Mouse (Mus musculus) G1E (cell line): Measurements from ENCODE around the gene Nhlrc3.

Experiments used
- CTCF ChIP-seq: IDR thresholded peaks from 2 replicates; pipeline ENCODE4 v1.5.1; 2012; ENCODE audit warnings: low read depth, low read length, inconsistent platforms, mixed read lengths
- GATA1 ChIP-seq: IDR thresholded peaks from 2 replicates; pipeline ENCODE4 v1.6.1; 2012; ENCODE audit warnings: borderline replicate concordance, low read length, inconsistent platforms, mixed read lengths
- GATA2 ChIP-seq: IDR thresholded peaks from 2 replicates; pipeline ENCODE4 v1.6.1; 2012; ENCODE audit warnings: low read depth, low read length, inconsistent platforms, borderline replicate concordance
- POLR2AphosphoS5 ChIP-seq: IDR thresholded peaks from 2 replicates; pipeline ENCODE4 v1.6.1; 2012; ENCODE audit warnings: low read depth, low read length, inconsistent platforms; ENCODE audit not compliant: insufficient replicate concordance
- TAL1 ChIP-seq: conservative IDR thresholded peaks from 2 replicates; pipeline ENCODE4 v1.6.1; 2012; ENCODE audit warnings: low read depth, low read length, inconsistent platforms, mixed read lengths

GRCm38 (mm10) chr3:53421656-53422055 lies 41.5 kb downstream of the Nhlrc3 start:
- no peak for TF ChIP-seq CTCF
- TF ChIP-seq TAL1 = no peak
- no peak for TF ChIP-seq GATA2
- no peak for TF ChIP-seq POLR2AphosphoS5
- TF ChIP-seq GATA1 = no peak
